Mouse (Mus musculus) ES-E14 (cell line): Measurements from ENCODE around the gene Adamts14.

Experiments used
- CHD2 ChIP-seq: IDR thresholded peaks from 2 replicates; pipeline ENCODE4 v1.6.1; 2014; ENCODE audit warnings: mild to moderate bottlenecking, low read depth, low read length, inconsistent platforms
- HCFC1 ChIP-seq: IDR thresholded peaks from 2 replicates; pipeline ENCODE4 v1.6.1; 2012; ENCODE audit warnings: low read length, inconsistent platforms, borderline replicate concordance; ENCODE audit not compliant: insufficient read depth
- MAFK ChIP-seq: IDR thresholded peaks from 2 replicates; pipeline ENCODE4 v1.6.1; 2014; ENCODE audit warnings: mild to moderate bottlenecking, low read depth, low read length, inconsistent platforms; ENCODE audit not compliant: insufficient read depth
- ZC3H11A ChIP-seq: IDR thresholded peaks from 2 replicates; pipeline ENCODE4 v1.6.1; 2012; ENCODE audit warnings: low read depth, mild to moderate bottlenecking, inconsistent platforms, low read length, borderline replicate concordance
- ZNF384 ChIP-seq: IDR thresholded peaks from 2 replicates; pipeline ENCODE4 v1.6.1; 2012; ENCODE audit warnings: low read depth, low read length, inconsistent platforms

- TF ChIP-seq CHD2, result no peak
- TF ChIP-seq HCFC1, result no peak
- no peak for TF ChIP-seq ZNF384
- no peak for TF ChIP-seq MAFK
- peak; percentile 56; the same call in 1 of the 2 replicates for TF ChIP-seq ZC3H11A
Observed at GRCm38 (mm10) chr10:61275669-61276110, 2.5 kb upstream of the Adamts14 start.
